Mouse (Mus musculus): ENCODE results near the gene Wrap73.

GRCm38 (mm10) chr4:154140213-154141008 is 1.8 kb upstream of the Wrap73 start:
- TF ChIP-seq POLR2A (IDR thresholded peaks at IDR 0.05; ENCODE audit: control insufficient read depth, extremely low read depth, insufficient read depth, low read length, poor library complexity) (no peak), CTCF (IDR thresholded peaks at IDR 0.05; ENCODE audit: borderline replicate concordance, control insufficient read depth, extremely low read depth, insufficient read depth, low read length, poor library complexity) (no peak)
